Mouse (Mus musculus): Measurements from ENCODE around the gene Wdr13. TPM values are rescaled to one million over a fixed set of nuclear protein-coding genes. Genes with fewer than 3 reads are reported as not detected.

The Wdr13 gene
- total and polyA plus RNA-seq, 2 experiments from 2014 or later, result 59.9 to 324 TPM

DNA sequence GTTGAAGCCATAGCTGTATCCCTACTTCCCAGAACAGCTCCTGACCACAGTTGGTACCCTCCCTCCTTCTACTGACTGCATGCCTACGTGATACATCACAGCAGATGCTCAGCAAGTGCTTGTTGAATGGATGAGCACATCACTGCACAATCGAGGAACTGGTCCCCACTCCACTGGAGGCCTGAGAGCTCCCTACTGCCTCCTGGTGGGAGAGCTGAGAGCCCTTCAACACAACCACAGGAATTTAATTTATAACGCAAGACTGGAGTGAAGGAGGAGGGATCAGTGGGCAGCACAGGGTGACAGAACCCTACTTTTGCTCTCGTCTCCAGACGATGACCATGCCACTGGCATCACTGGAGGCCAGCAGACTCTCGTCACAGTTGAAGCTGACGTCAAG lies 7.5 kb downstream of the Wdr13 start:
- ATAC-seq (ENCODE audit: low FRiP score), result no peak
- 73% methylated on average over 7 of the region's 7 CpGs for WGBS
- no peak overlapping the region for H3K27ac ChIP-seq (ENCODE audit: low read depth, low read length)
- DNase-seq (ENCODE audit: low spot score), result no peak
- H3K9ac ChIP-seq (replicated peaks; ENCODE audit: low read length, poor library complexity, severe bottlenecking), result no peak overlapping the region
- no peaks in the 10 kb centered on the region for H3K9me3 ChIP-seq (ENCODE audit: low read length)
- peaks cover 20% of the 10 kb centered on the region; the same call in 1 of the 2 replicates for H3K36me3 ChIP-seq (ENCODE audit: insufficient read depth, low read length)
- no peak overlapping the region for H3K4me2 ChIP-seq (ENCODE audit: low read depth, low read length, poor library complexity, severe bottlenecking)
- H3K4me3 ChIP-seq (ENCODE audit: low read depth, low read length), result no peak overlapping the region
- no peaks in the 10 kb centered on the region for H3K27me3 ChIP-seq (ENCODE audit: insufficient read depth, low read length)
- no peaks in the 10 kb centered on the region for H3K4me1 ChIP-seq (ENCODE audit: insufficient read depth, low read length)
- TF ChIP-seq CTCF (IDR thresholded peaks at IDR 0.05), result peak; percentile 26; the same call in 1 of the 2 replicates

DNA sequence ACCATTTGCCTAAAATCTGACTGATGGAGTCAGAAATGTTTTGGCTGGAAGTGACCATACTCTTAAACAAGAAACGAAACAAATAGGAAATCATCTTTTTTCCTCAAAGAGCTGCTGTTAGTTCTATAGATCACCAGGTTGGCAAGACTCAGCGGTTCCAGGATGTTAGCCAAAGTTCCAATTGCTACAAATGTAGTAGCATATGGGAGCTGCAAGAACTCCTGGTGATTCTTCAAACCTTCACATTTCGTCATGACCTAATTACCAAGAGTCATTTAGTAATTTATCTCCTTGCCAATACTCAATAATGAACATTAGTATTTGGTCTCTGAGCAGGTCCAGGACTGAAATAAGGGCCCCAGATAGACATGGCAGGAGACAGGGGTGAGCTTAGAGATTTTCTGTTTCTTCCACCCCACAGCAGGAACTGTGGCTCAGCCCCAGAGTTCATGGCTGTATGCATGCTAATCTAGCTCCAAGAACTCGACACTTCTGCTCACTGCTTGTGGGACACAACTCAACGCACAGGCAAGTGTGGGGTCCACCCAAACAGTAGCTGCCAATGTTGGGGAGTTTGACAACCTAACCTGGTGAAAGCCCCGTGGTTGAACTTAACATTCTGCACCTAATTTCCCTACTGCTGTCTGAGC lies 8.7 kb downstream of the Wdr13 start:
- H3K4me1 ChIP-seq (ENCODE audit: insufficient read depth, low read length), result no peaks in the 10 kb centered on the region
- WGBS, result 85% methylated on average over 6 of the region's 6 CpGs
- ATAC-seq (ENCODE audit: low FRiP score) (no peak), DNase-seq (ENCODE audit: low spot score) (no peak)
- H3K27me3 ChIP-seq (ENCODE audit: insufficient read depth, low read length), result no peaks in the 10 kb centered on the region
- no peak overlapping the region for H3K27ac ChIP-seq (ENCODE audit: low read depth, low read length)
- H3K36me3 ChIP-seq (ENCODE audit: insufficient read depth, low read length), result peaks cover 18% of the 10 kb centered on the region; the same call in 1 of the 2 replicates
- H3K4me3 ChIP-seq (ENCODE audit: low read depth, low read length), result no peak overlapping the region
- no peaks in the 10 kb centered on the region for H3K9me3 ChIP-seq (ENCODE audit: low read length)
- no peak overlapping the region for H3K4me2 ChIP-seq (ENCODE audit: low read depth, low read length, poor library complexity, severe bottlenecking)
- no peak for TF ChIP-seq CTCF (IDR thresholded peaks at IDR 0.05)
- no peak overlapping the region for H3K9ac ChIP-seq (replicated peaks; ENCODE audit: low read length, poor library complexity, severe bottlenecking)

DNA sequence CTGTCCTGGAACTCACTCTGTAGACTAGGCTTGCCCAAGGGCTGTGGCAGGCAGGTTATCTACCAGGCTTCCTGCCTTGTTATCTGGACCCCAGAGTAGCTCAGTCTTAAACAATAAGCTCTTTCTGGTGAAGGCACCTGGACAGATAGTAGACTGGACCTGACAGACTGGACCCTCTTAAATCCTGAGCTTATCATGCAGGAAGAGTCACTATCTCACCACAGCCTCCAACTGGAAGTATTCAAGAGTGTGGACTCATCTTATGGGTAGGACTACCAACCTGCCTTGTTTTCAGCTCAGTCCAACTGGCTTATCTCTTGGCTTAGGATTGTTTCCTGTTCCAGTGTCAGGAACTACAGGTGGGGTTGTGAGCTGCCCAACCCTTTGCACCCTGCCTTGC lies 15.4 kb downstream of the Wdr13 start:
- no peaks in the 10 kb centered on the region for H3K36me3 ChIP-seq (ENCODE audit: insufficient read depth, low read length)
- no peaks in the 10 kb centered on the region for H3K9me3 ChIP-seq (ENCODE audit: low read length)
- no peak overlapping the region for H3K27ac ChIP-seq (ENCODE audit: low read depth, low read length)
- H3K4me3 ChIP-seq (ENCODE audit: low read depth, low read length), result no peak overlapping the region
- no peak overlapping the region for H3K9ac ChIP-seq (replicated peaks; ENCODE audit: low read length, poor library complexity, severe bottlenecking)
- H3K4me1 ChIP-seq (ENCODE audit: insufficient read depth, low read length), result no peaks in the 10 kb centered on the region
- TF ChIP-seq CTCF (IDR thresholded peaks at IDR 0.05), result no peak
- no peaks in the 10 kb centered on the region for H3K27me3 ChIP-seq (ENCODE audit: insufficient read depth, low read length)
- no peak for ATAC-seq (ENCODE audit: low FRiP score)
- no peak for DNase-seq (ENCODE audit: low spot score)
- no peak overlapping the region for H3K4me2 ChIP-seq (ENCODE audit: low read depth, low read length, poor library complexity, severe bottlenecking)

DNA sequence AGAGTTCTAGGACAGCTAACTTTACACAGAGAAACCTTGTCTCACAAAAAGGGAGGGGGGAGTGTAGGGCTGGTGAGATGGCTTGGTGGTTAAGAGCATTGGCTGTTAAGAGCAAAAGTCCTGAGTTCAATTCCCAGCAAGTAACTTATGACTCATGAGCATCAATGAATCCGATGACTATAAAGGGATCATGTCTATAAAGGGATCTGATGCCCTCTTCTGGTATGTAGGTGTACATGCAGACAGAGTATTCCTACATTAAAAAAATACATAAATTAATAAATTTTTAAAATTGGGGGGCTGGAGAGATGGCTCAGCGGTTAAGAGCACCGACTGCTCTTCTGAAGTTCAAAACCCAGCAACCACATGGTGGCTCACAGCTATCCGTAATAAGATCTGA lies 17.4 kb downstream of the Wdr13 start:
- no peak overlapping the region for H3K27ac ChIP-seq (ENCODE audit: low read depth, low read length)
- ATAC-seq (ENCODE audit: low FRiP score), result no peak
- 77% methylated on average over 4 of the region's 4 CpGs for WGBS

DNA sequence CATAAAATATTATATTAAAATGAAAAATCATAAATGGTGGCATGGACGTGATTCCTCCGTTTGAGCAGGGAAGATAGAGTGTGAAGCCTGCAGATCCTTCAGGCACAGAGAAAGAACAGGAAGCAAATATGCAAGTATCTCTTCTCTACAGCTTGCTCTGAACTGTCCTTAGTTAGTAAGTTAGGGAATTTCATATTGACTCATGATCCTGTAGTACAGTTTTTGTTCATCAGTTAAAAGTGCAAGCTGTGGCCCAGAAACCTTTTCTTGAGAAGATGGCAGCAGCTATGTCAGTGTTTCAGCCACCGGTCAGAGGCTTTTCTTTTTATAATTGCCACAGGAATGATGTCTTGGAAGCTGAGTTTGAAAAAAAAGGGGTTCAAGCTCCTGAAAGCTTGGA lies 27.7 kb downstream of the Wdr13 start:
- ATAC-seq (ENCODE audit: low FRiP score) (no peak), DNase-seq (ENCODE audit: low spot score) (no peak)
- WGBS, result 90% methylated on average over 3 of the region's 3 CpGs
- H3K27me3 ChIP-seq (ENCODE audit: insufficient read depth, low read length), result no peaks in the 10 kb centered on the region
- no peak overlapping the region for H3K4me3 ChIP-seq (ENCODE audit: low read depth, low read length)
- TF ChIP-seq CTCF (IDR thresholded peaks at IDR 0.05), result no peak
- H3K9ac ChIP-seq (replicated peaks; ENCODE audit: low read length, poor library complexity, severe bottlenecking), result no peak overlapping the region
- H3K9me3 ChIP-seq (ENCODE audit: low read length), result no peaks in the 10 kb centered on the region
- H3K4me1 ChIP-seq (ENCODE audit: insufficient read depth, low read length), result no peaks in the 10 kb centered on the region
- H3K36me3 ChIP-seq (ENCODE audit: insufficient read depth, low read length), result no peaks in the 10 kb centered on the region
- no peak overlapping the region for H3K27ac ChIP-seq (ENCODE audit: low read depth, low read length)
- H3K4me2 ChIP-seq (ENCODE audit: low read depth, low read length, poor library complexity, severe bottlenecking), result no peak overlapping the region

More for the DNA sequence above, 17.4 kb downstream of the Wdr13 start:
- no peaks in the 10 kb centered on the region for H3K4me1 ChIP-seq (ENCODE audit: insufficient read depth, low read length)
- no peak overlapping the region for H3K9ac ChIP-seq (replicated peaks; ENCODE audit: low read length, poor library complexity, severe bottlenecking)
- no peak overlapping the region for H3K4me2 ChIP-seq (ENCODE audit: low read depth, low read length, poor library complexity, severe bottlenecking)
- no peak overlapping the region for H3K4me3 ChIP-seq (ENCODE audit: low read depth, low read length)
- H3K36me3 ChIP-seq (ENCODE audit: insufficient read depth, low read length), result no peaks in the 10 kb centered on the region
- no peaks in the 10 kb centered on the region for H3K9me3 ChIP-seq (ENCODE audit: low read length)
- H3K27me3 ChIP-seq (ENCODE audit: insufficient read depth, low read length), result no peaks in the 10 kb centered on the region
- no peak for DNase-seq (ENCODE audit: low spot score)
- TF ChIP-seq CTCF (IDR thresholded peaks at IDR 0.05), result peak; percentile 30

DNA sequence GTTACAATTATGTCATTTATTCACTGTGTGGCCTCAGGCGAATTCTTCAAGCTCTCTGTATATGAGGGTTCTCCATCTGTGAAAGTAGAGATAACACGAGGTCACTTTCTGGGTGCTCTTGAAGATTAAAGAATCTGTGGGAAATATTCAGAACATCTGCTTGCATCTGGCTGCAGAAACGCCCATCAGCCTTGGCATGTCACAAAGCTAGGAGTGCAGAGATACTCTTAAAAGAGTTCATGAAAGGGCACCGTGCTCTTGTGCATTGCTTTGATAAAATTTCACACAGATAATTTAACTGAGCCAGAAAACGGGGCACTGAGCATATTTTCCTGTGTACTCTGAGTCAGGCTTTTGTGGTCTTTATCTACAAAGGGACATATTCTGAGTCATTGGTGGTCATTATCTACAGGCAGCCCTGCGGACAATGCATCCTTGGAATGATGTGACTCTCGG lies 30.5 kb downstream of the Wdr13 start:
- Histone ChIP-seq H3K36me3 (ENCODE audit: insufficient read depth, low read length) (no peaks in the 10 kb centered on the region), H3K27ac (ENCODE audit: low read depth, low read length) (no peak overlapping the region), H3K9ac (replicated peaks; ENCODE audit: low read length, poor library complexity, severe bottlenecking) (no peak overlapping the region), H3K4me3 (ENCODE audit: low read depth, low read length) (no peak overlapping the region), H3K4me1 (ENCODE audit: insufficient read depth, low read length) (no peaks in the 10 kb centered on the region), H3K9me3 (ENCODE audit: low read length) (no peaks in the 10 kb centered on the region), H3K27me3 (ENCODE audit: insufficient read depth, low read length) (no peaks in the 10 kb centered on the region), H3K4me2 (ENCODE audit: low read depth, low read length, poor library complexity, severe bottlenecking) (no peak overlapping the region)
- 65% methylated on average over 7 of the region's 7 CpGs for WGBS
- ATAC-seq (ENCODE audit: low FRiP score) (no peak), DNase-seq (ENCODE audit: low spot score) (no peak)
- TF ChIP-seq CTCF (IDR thresholded peaks at IDR 0.05), result no peak
